Mouse (Mus musculus) gastrocnemius, postnatal 10 days (tissue): Measurements from ENCODE around the gene Stxbp6. TPM values are rescaled to one million over a fixed set of nuclear protein-coding genes. Genes with fewer than 3 reads are reported as not detected.
"Not testable (repeated sequence)": the region's sequence is repeated elsewhere in the genome, so short reads cannot be mapped to it uniquely, and the experiment has no call there.

Experiments used
- DNase-seq: peaks from one replicate; pipeline ENCODE4 v3.0.0; 2021; ENCODE audit warnings: mixed read lengths
- total RNA-seq, 2 experiments: library from RNA; stranded (reverse); gene quantifications; 2 replicates each; pipeline ENCODE4 v1.2.3; 2021

The Stxbp6 gene
- total RNA-seq, 2 experiments from 2014 or later, result 11.4 to 11.7 TPM

DNA sequence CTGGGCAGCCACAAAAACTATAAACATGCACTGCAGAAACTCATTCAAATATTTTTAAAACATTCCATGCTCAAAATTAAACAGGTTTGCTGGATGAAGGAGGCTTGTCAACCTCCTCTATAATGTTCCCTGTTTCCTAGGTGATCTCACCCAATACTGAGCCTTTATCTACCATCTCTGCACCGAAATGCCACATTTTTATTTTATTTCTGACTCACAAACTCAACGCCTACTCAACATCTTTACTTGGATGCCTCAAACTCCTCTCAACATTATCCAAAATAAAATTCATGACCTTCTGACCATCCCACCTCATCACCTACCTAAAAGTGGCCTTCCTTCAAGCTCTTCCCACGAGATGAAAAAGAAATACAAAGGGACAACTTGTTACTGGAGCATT is 18.1 kb downstream of the Stxbp6 start:
- DNase-seq, result no peak

DNA sequence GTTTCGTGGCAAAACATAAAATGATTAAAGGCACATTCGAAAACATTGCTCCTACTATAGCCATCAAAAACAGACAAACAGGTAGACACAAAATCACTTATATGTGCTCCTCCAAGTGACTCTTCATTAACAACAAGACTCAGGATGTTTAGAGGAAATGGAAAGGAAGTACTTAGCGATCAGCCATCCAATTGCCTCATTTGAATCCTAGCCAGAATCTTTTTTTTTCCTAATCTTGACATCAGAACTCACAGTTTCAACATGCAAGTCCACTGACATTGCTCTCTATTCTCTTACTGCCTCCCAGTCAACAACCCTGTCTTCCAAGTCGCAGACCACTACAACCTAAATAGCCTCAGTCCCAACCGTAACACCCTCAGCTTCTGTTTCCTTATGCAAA is 21.2 kb downstream of the Stxbp6 start:
- no peak for DNase-seq

DNA sequence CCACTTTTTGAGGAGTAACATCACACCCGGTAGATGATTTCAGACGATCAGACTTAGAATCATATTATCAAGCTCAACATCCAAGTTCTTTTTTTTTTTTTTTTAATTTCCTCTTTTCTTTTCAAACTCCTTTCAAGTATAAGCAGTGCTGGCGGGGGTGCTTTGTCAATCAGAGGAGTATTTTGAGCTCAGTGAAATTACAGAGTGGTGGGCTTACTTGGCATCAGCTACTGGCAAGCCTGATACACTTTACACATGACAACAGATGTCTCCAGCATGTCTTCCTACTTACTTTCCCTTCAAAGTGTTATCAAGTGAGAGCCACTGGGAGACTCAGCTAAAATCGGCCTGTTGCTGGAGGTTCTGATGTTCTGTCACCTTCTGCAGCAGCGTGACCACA is 21.6 kb downstream of the Stxbp6 start:
- no peak for DNase-seq

GRCm38 (mm10) chr12:45049894-45050293 is 24.6 kb downstream of the Stxbp6 start:
- DNase-seq, result no peak

DNA sequence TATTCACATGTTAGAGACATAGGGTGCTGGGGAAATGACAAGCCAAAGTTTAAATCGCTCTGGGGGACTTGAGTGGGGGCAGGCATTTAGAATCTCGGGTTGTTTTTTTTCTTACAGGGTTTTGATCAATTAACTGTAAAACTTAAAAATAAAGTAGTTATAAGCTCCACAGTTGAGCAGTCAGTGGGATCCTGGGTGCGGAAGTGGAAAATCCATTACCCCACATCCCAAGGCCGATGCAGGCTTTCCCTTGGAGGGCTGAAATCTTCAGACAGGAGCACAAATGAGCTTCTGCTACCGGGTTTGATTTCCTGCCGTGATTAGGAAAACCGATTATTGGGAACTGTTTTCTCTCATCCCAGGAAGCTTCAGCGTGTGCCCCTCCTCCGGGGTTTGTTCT is 26.8 kb downstream of the Stxbp6 start:
- not testable (repeated sequence) for DNase-seq

- no peak for DNase-seq
These were observed 27.3 kb downstream of the Stxbp6 start for GRCm38 (mm10) chr12:45047172-45047571.

DNA sequence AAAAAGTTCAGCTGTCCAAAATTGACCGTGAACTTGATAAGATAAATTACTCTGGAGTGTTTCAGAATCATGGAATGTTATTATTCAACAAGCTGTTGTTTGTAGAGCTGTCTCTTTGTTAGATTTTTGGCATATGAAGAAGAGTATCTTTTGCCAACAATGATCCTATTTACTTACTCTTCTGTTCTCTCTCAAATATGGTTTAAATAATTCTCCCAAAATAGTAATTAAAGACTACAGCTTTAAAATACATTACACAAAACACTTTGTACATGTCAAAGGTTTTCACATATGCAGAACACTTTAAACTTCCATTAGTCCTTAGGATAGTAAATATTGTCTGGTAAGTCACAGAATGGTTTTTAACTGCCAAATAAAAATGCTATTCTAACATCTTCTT is 29.9 kb downstream of the Stxbp6 start:
- no peak for DNase-seq

DNA sequence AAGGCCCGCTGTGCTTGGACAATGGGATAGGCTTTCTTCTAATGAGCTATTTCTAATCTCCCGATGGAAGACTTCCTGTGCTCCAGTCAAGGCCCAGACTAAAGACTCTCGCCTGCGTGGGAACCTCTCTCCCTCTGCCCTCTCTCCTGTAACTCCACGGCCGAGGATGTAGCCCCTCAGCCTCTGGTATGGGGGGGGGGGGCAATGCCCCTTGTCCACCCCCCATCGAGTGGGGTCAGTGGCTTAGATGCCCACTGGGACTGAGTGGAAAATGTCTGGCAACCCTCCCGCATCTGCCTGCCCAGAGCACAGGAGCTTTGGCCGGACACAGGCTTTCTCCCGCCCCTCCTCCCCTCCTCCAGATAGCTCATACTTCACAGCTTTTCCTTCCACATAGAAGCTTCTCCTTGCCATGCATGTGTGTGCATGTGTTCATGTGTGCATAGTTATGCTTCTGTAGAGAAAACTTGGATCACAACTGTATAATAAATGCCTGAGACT is 31.9 kb downstream of the Stxbp6 start:
- DNase-seq, result no peak

DNA sequence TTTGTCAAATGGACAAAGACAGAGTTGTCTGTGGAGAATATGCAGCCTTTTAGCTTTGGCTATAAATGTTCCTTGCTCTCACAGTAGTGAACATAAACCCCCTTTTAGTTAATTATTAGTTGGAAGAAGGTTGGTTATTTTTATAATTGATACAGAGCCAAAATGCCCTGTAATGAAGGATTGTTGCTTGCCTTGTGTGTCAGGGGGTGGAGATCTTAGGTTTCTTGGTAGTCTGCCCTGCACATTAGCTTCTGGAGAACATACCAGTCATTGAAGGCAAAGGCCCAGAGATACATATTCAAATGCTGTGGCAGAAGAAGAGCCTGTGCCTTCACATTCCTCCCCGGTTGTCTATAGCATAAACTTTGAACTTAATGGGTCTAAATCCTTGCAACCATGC is 37.0 kb downstream of the Stxbp6 start:
- DNase-seq, result no peak

GRCm38 (mm10) chr12:45037091-45037490 is 37.4 kb downstream of the Stxbp6 start:
- no peak for DNase-seq

DNA sequence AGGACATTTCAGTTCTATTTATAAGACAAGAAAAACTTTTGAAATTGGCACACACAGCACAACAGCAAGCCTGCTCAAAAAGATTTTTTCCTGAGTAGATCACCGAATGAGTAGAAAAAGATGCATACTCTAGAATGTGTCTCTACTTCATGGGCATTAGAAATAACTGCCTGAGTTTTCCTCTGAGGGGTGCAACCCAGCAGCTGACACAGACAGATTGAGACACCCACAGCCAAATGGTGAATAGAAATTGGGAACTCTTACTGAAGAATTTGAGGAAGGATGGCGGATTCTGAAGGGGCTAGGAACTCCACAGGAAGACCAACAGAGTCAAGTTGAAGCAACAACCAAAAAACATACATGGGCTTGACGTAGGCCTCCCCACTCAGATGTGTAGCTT is 43.8 kb downstream of the Stxbp6 start:
- no peak for DNase-seq

- DNase-seq, result no peak
These were observed 48.2 kb downstream of the Stxbp6 start for GRCm38 (mm10) chr12:45026347-45026746.

- no peak for DNase-seq
These were observed 54.5 kb downstream of the Stxbp6 start for GRCm38 (mm10) chr12:45020018-45020417.

DNA sequence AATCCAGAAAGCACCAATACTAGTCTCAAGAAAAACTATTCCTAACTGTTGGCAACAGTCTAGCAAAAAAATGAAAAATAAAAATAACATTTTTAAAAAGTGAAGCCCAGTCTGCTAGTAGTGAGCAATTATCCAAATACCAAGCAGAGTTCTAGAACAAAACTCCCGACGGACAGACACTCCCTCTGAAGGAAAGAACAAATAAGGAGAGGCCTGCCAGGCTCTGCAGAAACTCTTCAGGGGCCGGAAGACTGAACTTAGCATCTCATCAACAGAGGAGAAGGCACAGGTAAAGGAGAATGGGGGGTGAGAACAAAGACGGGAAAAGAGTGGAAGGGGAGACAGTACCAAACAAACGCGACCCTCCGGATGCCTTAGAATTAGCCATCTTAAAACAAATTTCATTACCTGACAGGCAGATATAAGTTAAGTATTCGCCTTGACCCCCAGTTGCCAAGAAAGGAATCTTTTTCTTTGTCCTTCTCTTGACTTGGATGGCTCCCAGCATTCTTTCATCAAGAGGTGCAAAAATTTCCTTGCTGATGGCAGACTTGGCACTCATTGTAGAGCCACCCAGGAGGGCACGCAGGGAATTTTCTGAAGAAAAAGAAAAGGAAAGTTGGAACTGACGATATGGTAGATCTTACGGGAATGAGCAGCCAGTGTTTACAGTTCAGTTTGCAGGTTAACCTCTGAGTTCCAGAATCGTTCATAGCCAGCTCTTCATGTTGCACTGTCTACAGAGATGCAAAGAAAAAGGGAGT is 55.3 kb downstream of the Stxbp6 start:
- DNase-seq, result no peak

GRCm38 (mm10) chr12:45013246-45013756 is 61.2 kb downstream of the Stxbp6 start:
- DNase-seq, result no peak

DNA sequence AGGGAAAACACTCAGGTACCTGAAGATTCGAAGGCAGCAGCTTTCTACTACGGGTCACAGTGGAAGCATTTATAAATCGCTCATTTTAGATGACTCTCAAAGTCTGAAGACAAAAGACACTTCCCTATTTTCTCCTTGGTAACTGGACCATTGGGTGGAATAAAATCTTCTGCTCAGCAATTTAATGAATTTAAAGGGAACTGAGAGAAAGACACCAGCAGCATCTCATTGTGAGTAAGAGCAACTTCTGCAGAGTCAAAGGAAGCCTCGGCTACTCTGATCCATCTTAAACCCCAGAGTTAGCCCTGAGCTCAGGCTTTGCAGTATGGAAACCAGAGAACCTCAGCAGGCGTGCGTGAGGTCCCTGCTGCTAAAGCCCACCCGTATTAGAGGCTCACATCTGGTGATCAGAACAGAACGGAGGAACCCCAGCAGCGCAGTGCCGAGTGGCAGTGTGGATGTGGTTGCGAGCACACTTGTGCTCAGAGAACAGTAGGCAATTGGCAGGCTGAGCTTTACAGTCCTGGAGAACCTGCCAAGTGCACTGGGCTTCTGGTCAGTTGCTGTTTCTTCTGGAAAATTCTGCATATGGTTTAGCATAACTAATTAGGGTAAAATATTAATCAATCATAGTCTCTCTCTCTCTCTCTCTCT is 62.9 kb downstream of the Stxbp6 start:
- no peak for DNase-seq

DNA sequence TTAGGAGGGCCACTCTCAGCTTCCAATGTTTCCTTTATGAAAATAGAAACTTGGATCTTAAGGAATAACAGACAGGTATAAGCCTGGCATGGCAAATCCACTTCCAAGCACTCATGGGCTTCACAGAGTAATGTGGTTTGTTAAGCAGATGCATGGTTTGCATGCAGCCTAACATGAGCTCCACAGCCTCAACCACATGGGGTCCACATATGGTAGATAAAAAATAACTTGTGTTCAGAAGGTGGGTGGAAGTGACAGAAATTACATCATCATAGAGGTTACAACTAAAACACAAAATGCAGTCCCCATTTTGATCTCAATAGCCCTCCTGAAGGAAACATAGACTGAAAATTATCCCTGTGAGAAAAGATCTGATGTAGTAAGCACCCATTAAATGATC is 63.5 kb downstream of the Stxbp6 start:
- no peak for DNase-seq

GRCm38 (mm10) chr12:45009984-45010611 is 64.4 kb downstream of the Stxbp6 start:
- no peak for DNase-seq

GRCm38 (mm10) chr12:45006569-45006968 is 67.9 kb downstream of the Stxbp6 start:
- DNase-seq, result no peak

DNA sequence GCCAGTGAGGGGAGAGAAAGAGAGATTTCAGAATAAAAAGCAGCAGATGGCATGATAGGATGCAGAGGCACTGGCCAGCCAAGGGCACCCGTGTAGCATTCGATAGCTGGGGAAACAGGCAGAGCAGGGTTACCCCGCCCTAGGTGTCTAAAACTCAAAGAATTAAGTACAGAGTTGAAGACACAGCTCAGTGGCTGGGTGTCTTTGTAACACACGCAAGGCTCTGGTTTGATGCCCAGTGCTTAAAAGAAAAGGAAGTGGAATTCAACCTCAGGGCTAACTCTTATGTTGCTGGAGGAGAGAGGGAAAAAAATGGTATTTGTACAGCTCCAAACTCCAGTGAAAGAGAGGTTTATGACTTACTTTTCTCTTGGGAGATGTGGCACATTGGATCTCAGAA is 68.5 kb downstream of the Stxbp6 start:
- no peak for DNase-seq

DNA sequence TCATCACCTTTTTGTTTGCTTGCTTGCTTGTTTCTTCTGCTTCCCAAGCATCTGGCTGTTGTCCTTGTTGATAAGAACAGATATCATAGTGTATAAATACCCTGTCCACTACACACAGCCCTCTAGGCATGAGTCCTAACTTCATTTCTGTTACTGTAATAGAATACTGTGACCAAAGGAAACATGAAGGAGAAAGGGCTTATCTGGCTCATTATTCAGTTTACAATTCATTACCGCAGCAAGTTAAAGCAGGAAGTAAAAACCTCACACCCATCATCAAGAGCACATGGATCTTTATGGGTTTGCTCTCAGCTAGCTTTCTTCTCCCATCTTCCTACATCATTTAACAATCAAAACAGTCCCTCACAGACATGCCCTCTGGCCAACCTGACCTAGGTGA is 72.5 kb downstream of the Stxbp6 start:
- no peak for DNase-seq

DNA sequence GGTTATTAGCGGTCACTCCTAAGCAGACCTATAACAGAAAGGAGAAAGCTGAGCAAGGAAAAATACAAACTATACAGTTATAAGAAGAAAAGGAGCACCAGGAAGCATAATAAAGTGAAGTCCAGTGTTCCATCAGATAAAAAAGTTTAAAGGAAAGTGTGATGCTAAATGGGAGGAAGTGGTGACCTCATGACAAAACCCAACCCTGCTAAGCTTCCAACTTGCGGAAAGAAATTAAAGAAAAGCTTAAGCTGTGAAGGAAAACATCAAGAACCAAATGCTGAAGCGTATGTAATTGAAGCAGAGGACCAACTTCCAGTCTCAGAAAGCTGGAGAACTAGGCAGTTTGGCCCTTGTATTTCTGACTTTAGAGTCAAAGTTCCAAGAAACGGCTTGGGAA is 77.1 kb downstream of the Stxbp6 start:
- DNase-seq, result no peak

DNA sequence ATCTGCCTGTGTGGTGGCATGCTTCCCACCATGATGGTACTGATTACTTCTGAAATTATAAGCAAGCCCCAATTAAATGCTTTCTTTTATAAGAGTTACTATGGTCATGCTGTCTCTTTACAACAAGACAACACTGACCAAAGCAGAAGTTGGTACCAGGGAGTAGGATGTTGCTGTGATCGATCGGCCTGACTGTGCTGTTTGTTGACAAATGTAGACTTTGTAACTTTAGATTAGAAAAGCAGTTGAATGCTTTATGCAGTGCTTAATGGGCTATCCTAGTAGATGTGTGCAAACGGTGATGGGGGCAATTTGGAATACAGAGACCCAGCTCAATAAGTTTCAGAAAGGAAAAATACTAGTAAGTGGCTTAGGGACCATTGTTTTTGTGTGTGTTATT is 77.6 kb downstream of the Stxbp6 start:
- no peak for DNase-seq
